Mouse (Mus musculus) CH12.LX (cell line): ENCODE data around the gene Zfyve16.

Source experiments
- CHD2 ChIP-seq: IDR thresholded peaks from 2 replicates; pipeline ENCODE4 v1.6.1; 2011; ENCODE audit warnings: low read length, improper control_type of control experiment
- CTCF ChIP-seq, 2 experiments: IDR thresholded peaks in 1 of 2; conservative IDR thresholded peaks in 1 of 2; 2 replicates each; pipeline ENCODE4 v1.5.1; 2011 to 2012; ENCODE audit warnings: low read depth in 2 of 2, low read length in 2 of 2, improper control_type of control experiment in 1 of 2, inconsistent platforms in 1 of 2, mild to moderate bottlenecking in 1 of 2, moderate library complexity in 1 of 2
- EP300 ChIP-seq: IDR thresholded peaks from 2 replicates; pipeline ENCODE4 v1.6.1; 2011; ENCODE audit warnings: low read length, improper control_type of control experiment
- KAT2A ChIP-seq: IDR thresholded peaks from 2 replicates; pipeline ENCODE4 v1.6.1; 2012; ENCODE audit warnings: low read length, improper control_type of control experiment, inconsistent platforms; ENCODE audit not compliant: insufficient replicate concordance
- MAFK ChIP-seq: IDR thresholded peaks from 2 replicates; pipeline ENCODE4 v1.6.1; 2011; ENCODE audit warnings: low read length, improper control_type of control experiment; ENCODE audit not compliant: insufficient replicate concordance
- MAX ChIP-seq: IDR thresholded peaks from 2 replicates; pipeline ENCODE4 v1.6.1; 2011; ENCODE audit warnings: low read length, improper control_type of control experiment
- MEF2A ChIP-seq: IDR thresholded peaks from 2 replicates; pipeline ENCODE4 v1.6.1; 2014; ENCODE audit warnings: low read depth, mild to moderate bottlenecking, inconsistent platforms, low read length, improper control_type of control experiment, borderline replicate concordance
- MXI1 ChIP-seq: IDR thresholded peaks from 2 replicates; pipeline ENCODE4 v1.6.1; 2011; ENCODE audit warnings: mild to moderate bottlenecking, low read depth, low read length, improper control_type of control experiment
- POLR2A ChIP-seq: IDR thresholded peaks from 2 replicates; pipeline ENCODE4 v1.6.1; 2011; ENCODE audit warnings: low read depth, mild to moderate bottlenecking, improper control_type of control experiment, low read length
- ZC3H11A ChIP-seq: IDR thresholded peaks from 2 replicates; pipeline ENCODE4 v1.6.1; 2012; ENCODE audit warnings: low read depth, mild to moderate bottlenecking, inconsistent platforms, low read length, improper control_type of control experiment

- TF ChIP-seq CTCF (conservative IDR thresholded peaks at IDR 0.05 in 1 of 2, IDR thresholded peaks at IDR 0.05 in 1 of 2; ENCODE audit: low read depth in 2 of 2, low read length in 2 of 2) (peak in 1 of 2 experiments; percentile 98; a peak in 3 of 4 replicates), MAX (peak; percentile 70), ZC3H11A (peak; percentile 11; the same call in 1 of the 2 replicates), KAT2A (no peak), POLR2A (no peak), CHD2 (no peak), MEF2A (no peak), MXI1 (no peak), EP300 (no peak), MAFK (no peak)
These were observed 47.3 kb downstream of the Zfyve16 start for GRCm38 (mm10) chr13:92483348-92483747.
